14 mouse cellular contexts compared by ENCODE assay signal in genomic region chr2:62346771-62347170, GRCm38 (mm10).
A peak's percentile ranks its signal among the peaks of the same experiment; 100 is the strongest.
DNase-seq lines count a peak whose midpoint lies in the region; ATAC-seq and TF ChIP-seq lines count a peak whose summit lies in the region.
"Had no signal": no experiment of that assay in that cellular context is flagged by ENCODE, and none has a peak within 500 bp of the region (broad histone marks: within the 10 kb centered on the region; RNA-seq: fewer than 3 reads in every experiment).

No protein-coding gene starts in this region.

- H3K9me3 ChIP-seq in kidney, postnatal 0 days (replicated peaks; ENCODE audit: low read length), result no peaks in the 10 kb centered on the region
- H3K9me3 ChIP-seq in neural tube, embryonic 15.5 days (replicated peaks), result no peaks in the 10 kb centered on the region
- H3K9me3 ChIP-seq: hindbrain, embryonic 10.5 days; limb, embryonic 13.5 days; stomach, embryonic 15.5 days had no signal

- peak; percentile 72 for TF ChIP-seq CTCF in kidney, postnatal 0 days (IDR thresholded peaks at IDR 0.05; ENCODE audit: low read depth)

- H3K4me2 ChIP-seq in kidney, postnatal 0 days (ENCODE audit: low read length), result no peak overlapping the region
- H3K4me2 ChIP-seq in neural tube, embryonic 15.5 days, result no peak overlapping the region
- H3K4me2 ChIP-seq: limb, embryonic 13.5 days; stomach, embryonic 15.5 days had no signal

- no peak overlapping the region for H3K4me3 ChIP-seq in kidney, postnatal 0 days (replicated peaks; ENCODE audit: low read depth, low read length)
- H3K4me3 ChIP-seq in neural tube, embryonic 15.5 days (replicated peaks), result no peak overlapping the region
- H3K4me3 ChIP-seq: hindbrain, embryonic 10.5 days; limb, embryonic 13.5 days; stomach, embryonic 15.5 days had no signal

- DNase-seq in CD4-positive, CD25-positive, alpha-beta regulatory T cell, adult 2 months (ENCODE audit: low read depth, low spot score), result peak; percentile 33
- DNase-seq in kidney, postnatal 0 days (ENCODE audit: low spot score), result peak; percentile 56
- DNase-seq in kidney, adult 11 months, result no peak
- DNase-seq in 3T3-L1 (ENCODE audit: low read depth, low spot score), result peak; percentile 20
- no peak for DNase-seq in left cerebral cortex, postnatal 10 days (ENCODE audit: extremely low spot score in 1 of 2, low spot score in 2 of 2)
- DNase-seq: cerebellum, adult 9-11 months; lung, postnatal 10 days; right cerebral cortex, postnatal 4 days had no signal

- no peak for ATAC-seq in CD4-positive, CD25-positive, alpha-beta regulatory T cell, adult 4 months
- ATAC-seq in kidney, postnatal 0 days (replicated peaks; ENCODE audit: low FRiP score, low read depth), result no peak
- ATAC-seq in common myeloid progenitor, adult 5-6 weeks (replicated peaks; ENCODE audit: low read depth, poor library complexity, severe bottlenecking), result peak; percentile 71
- no peak for ATAC-seq in neural tube, embryonic 15.5 days (ENCODE audit: low FRiP score)

- intact Hi-C loops in left cerebral cortex, postnatal 10 days (cut with DNase I), result loop anchor here (5.0 kb wide), 1 partner anchor 111 kb away; no protein-coding TSS in a partner anchor

- no peak overlapping the region for H3K9ac ChIP-seq in kidney, postnatal 0 days (ENCODE audit: low read depth, low read length)
- H3K9ac ChIP-seq in neural tube, embryonic 15.5 days (replicated peaks), result no peak overlapping the region
- H3K9ac ChIP-seq: limb, embryonic 13.5 days; stomach, embryonic 15.5 days had no signal

- 4% methylated on average over 1 of the region's 1 CpGs for WGBS in kidney, postnatal 0 days
- 22% methylated on average over 1 of the region's 1 CpGs for WGBS in neural tube, embryonic 15.5 days

- no peaks in the 10 kb centered on the region for H3K4me1 ChIP-seq in kidney, postnatal 0 days (replicated peaks; ENCODE audit: insufficient read depth, low read length)
- H3K4me1 ChIP-seq in neural tube, embryonic 15.5 days, result 0 out of 2 replicates have a peak, but pooled peaks cover 2% of the 10 kb centered on the region
- H3K4me1 ChIP-seq: limb, embryonic 13.5 days; stomach, embryonic 15.5 days had no signal

- H3K27ac ChIP-seq in kidney, postnatal 0 days, result no peak overlapping the region
- H3K27ac ChIP-seq in neural tube, embryonic 15.5 days (replicated peaks), result no peak overlapping the region
- H3K27ac ChIP-seq: hindbrain, embryonic 10.5 days; limb, embryonic 13.5 days; stomach, embryonic 15.5 days had no signal

- H3K27me3 ChIP-seq in kidney, postnatal 0 days (ENCODE audit: insufficient read depth, low read length), result no peaks in the 10 kb centered on the region
- H3K27me3 ChIP-seq in neural tube, embryonic 15.5 days (replicated peaks), result no peaks in the 10 kb centered on the region
- H3K27me3 ChIP-seq: stomach, embryonic 15.5 days had no signal

- H3K36me3 ChIP-seq in kidney, postnatal 0 days (ENCODE audit: insufficient read depth, low read length), result no peaks in the 10 kb centered on the region
- H3K36me3 ChIP-seq in neural tube, embryonic 15.5 days, result no peaks in the 10 kb centered on the region
- H3K36me3 ChIP-seq: hindbrain, embryonic 10.5 days; limb, embryonic 13.5 days; stomach, embryonic 15.5 days had no signal

Comparison
In these comparisons a context has a peak if more than half of its experiments do, and no peak if none do; other contexts are left out.
1. DNase-seq: peak in CD4-positive, CD25-positive, alpha-beta regulatory T cell, adult 2 months (single experiment), kidney, postnatal 0 days (single experiment) and 3T3-L1 (single experiment); none in kidney, adult 11 months (single experiment) and left cerebral cortex, postnatal 10 days (0 of 2).